Mouse (Mus musculus): ENCODE data around the gene Zfp697. TPM values are rescaled to one million over a fixed set of nuclear protein-coding genes. Genes with fewer than 3 reads are reported as not detected.
"Not testable (repeated sequence)": the region's sequence is repeated elsewhere in the genome, so short reads cannot be mapped to it uniquely, and the experiment has no call there.

Gene Zfp697
- 7.2 and 8.2 TPM in 2 replicates for polyA plus RNA-seq (2015; fragmentation: Nextera tagmentation; extraction: Ambion mirVana)

- peak; percentile 86 for ATAC-seq (ENCODE audit: insufficient number of reproducible peaks, insufficient read depth, low FRiP score, low TSS enrichment, low read depth)
- peak within 1 kb of the TSS; percentile 88 for H3K4me3 ChIP-seq
- peak within 1 kb of the TSS; percentile 62 for H3K27ac ChIP-seq
- H3K27me3 ChIP-seq = no peaks in the 10 kb centered on the region
- no peaks in the 10 kb centered on the region for H3K9me3 ChIP-seq
- H3K4me2 ChIP-seq = peak within 1 kb of the TSS; percentile 95
- H3K9ac ChIP-seq = peak within 1 kb of the TSS; percentile 88
- H3K36me3 ChIP-seq = no peaks in the 10 kb centered on the region
- WGBS = under 1% methylated on average over 42 of the region's 42 CpGs
- peaks cover 22% of the 10 kb centered on the region for H3K4me1 ChIP-seq
Observed at GRCm38 (mm10) chr3:98382246-98382939, at the start of gene Zfp697. TSS of gene Zfp697 (plus strand) at chr3:98382461.

DNA sequence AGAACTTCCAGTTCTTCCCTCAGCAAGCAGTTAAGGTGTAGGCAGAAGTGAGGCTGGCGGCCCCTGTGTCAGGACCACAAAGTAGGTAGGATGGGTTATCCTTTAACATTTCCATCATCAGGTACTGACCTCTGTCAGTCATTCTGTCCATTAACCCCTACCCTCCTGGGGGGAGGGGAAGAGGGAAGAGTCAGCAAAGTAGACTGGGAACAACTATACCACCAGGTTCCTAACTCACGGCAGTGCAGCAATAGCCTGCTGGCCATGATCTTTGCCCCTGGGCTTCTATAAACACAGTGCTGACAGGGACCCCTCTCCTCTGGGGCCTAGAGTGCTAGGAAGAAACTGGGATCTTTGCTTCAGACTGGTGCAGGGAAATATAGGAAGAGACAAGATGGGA is 48.3 kb upstream of the Zfp697 start:
- Histone ChIP-seq H3K27ac (no peak overlapping the region), H3K4me2 (no peak overlapping the region), H3K9me3 (no peaks in the 10 kb centered on the region), H3K9ac (no peak overlapping the region), H3K27me3 (no peaks in the 10 kb centered on the region), H3K36me3 (peaks cover 55% of the 10 kb centered on the region), H3K4me1 (peaks cover 38% of the 10 kb centered on the region), H3K4me3 (no peak overlapping the region)
- ATAC-seq (ENCODE audit: insufficient number of reproducible peaks, insufficient read depth, low FRiP score, low TSS enrichment, low read depth) = no peak
- WGBS = 82% methylated on average over 2 of the region's 2 CpGs

DNA sequence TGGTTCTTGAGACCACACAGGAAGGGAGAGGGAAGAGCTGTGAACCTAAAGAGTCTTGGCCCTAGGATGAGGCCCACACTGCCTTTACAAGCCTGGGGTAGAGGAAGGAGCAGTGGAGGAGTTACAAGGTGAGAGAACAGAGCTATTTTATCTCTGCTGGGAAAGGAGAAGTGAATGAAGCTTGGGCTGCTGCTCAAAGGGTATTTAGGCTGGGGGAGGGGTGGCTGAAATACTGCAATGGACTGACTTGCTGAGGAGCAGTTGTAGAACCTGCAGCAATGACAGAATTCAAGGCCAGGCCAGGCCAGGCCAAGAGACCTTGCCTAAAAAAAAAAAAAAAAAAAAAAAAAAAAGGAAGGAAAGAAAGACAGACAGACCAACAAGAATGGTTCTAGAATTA is 46.9 kb upstream of the Zfp697 start:
- Histone ChIP-seq H3K9me3 (no peaks in the 10 kb centered on the region), H3K4me2 (no peak overlapping the region), H3K9ac (0 out of 2 replicates have a peak overlapping the region, but pooled peaks have one; percentile 12), H3K27me3 (no peaks in the 10 kb centered on the region), H3K4me1 (peaks cover 41% of the 10 kb centered on the region), H3K4me3 (no peak overlapping the region), H3K36me3 (peaks cover 45% of the 10 kb centered on the region), H3K27ac (no peak overlapping the region)
- ATAC-seq (ENCODE audit: insufficient number of reproducible peaks, insufficient read depth, low FRiP score, low TSS enrichment, low read depth) = no peak

DNA sequence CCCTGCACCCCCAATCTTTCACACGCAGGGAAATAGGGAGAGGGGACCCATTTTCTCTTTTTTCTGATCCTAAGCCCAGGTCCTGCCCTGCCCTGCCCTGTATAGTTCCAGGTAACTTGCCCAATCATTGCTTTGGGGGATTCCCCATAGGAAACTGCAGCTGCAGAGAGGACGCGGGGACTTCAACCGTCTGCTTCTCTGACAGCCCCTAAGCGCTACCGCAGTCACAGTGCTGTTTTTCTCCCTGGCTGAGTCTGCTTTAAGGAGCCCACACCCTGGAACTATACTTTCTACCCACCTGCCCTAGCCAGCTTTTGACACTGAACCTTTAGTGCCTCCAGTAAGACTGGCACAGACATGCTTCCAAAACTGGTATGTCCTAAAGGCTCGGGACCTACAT is 46.4 kb upstream of the Zfp697 start:
- Histone ChIP-seq H3K36me3 (peaks cover 39% of the 10 kb centered on the region), H3K9me3 (no peaks in the 10 kb centered on the region), H3K27ac (no peak overlapping the region), H3K4me3 (no peak overlapping the region), H3K4me2 (0 out of 2 replicates have a peak overlapping the region, but pooled peaks have one; percentile 78), H3K9ac (0 out of 2 replicates have a peak overlapping the region, but pooled peaks have one; percentile 12), H3K4me1 (peaks cover 41% of the 10 kb centered on the region), H3K27me3 (no peaks in the 10 kb centered on the region)
- no peak for ATAC-seq (ENCODE audit: insufficient number of reproducible peaks, insufficient read depth, low FRiP score, low TSS enrichment, low read depth)
- WGBS = 61% methylated on average over 7 of the region's 7 CpGs

DNA sequence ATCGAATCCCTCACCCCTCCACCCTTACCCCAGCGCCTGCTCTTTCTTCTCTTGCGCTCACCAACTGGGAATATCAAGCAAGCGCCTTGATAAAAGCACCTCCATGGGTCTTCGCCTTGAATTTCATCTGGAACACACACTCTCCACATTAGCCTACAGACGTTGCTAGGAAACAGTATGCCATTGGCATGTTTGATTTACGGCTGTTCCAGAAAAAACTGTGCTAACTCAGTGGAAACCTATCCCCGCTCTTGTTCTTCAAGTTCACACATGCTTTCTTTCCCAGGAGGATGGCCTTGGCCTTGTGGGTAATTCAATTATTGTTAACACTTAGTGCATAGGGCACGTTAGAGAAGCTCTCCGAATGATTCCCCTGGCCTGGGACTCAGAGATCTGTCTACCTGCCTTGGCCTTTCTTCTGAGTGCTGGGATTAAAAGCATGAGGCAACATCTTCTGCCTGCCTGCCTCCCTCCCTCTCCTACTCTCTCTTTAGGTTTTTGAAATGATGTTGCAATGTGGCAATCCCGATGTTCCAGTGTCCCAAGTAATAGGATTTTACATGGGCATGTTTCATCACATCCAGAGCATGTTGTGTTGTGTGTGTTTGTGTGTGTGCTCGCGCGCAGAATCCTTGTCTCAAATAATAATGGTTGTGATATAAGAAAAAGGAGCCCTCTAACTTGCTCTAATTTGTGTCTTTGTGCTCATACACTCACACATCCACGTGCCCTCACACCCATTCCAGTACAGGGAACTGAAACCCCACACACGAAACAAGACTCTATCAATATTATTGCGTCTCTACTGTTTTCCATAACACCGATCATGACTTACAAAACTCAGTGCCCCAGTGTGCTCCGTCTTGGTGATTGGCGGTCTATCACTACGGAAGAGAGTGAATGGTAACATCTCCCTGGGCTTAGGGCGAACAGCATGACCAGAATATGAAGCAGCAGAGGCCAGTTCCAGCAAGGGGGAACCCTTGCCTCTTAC is 45.3 kb upstream of the Zfp697 start:
- peaks cover 41% of the 10 kb centered on the region for H3K4me1 ChIP-seq
- ATAC-seq (ENCODE audit: insufficient number of reproducible peaks, insufficient read depth, low FRiP score, low TSS enrichment, low read depth) = no peak
- no peaks in the 10 kb centered on the region for H3K27me3 ChIP-seq
- H3K4me2 ChIP-seq = peak overlapping the region; percentile 78
- peak overlapping the region; percentile 74 for H3K4me3 ChIP-seq
- peaks cover 28% of the 10 kb centered on the region for H3K36me3 ChIP-seq
- no peaks in the 10 kb centered on the region for H3K9me3 ChIP-seq
- H3K9ac ChIP-seq = 0 out of 2 replicates have a peak overlapping the region, but pooled peaks have one; percentile 17
- 72% methylated on average over 22 of the region's 22 CpGs for WGBS
- H3K27ac ChIP-seq = no peak overlapping the region

GRCm38 (mm10) chr3:98338584-98339041 is 43.6 kb upstream of the Zfp697 start:
- H3K27me3 ChIP-seq = no peaks in the 10 kb centered on the region
- 4% methylated on average over 15 of the region's 15 CpGs for WGBS
- peak overlapping the region; percentile 78 for H3K4me2 ChIP-seq
- no peaks in the 10 kb centered on the region for H3K9me3 ChIP-seq
- H3K4me1 ChIP-seq = peaks cover 41% of the 10 kb centered on the region
- H3K36me3 ChIP-seq = peaks cover 13% of the 10 kb centered on the region
- peak overlapping the region; percentile 85 for H3K9ac ChIP-seq
- H3K27ac ChIP-seq = peak overlapping the region; percentile 93
- ATAC-seq (ENCODE audit: insufficient number of reproducible peaks, insufficient read depth, low FRiP score, low TSS enrichment, low read depth) = peak; percentile 67
- H3K4me3 ChIP-seq = peak overlapping the region; percentile 74

GRCm38 (mm10) chr3:98339097-98339705 is 43.1 kb upstream of the Zfp697 start:
- Histone ChIP-seq H3K4me1 (peaks cover 41% of the 10 kb centered on the region), H3K9ac (peak overlapping the region; percentile 85), H3K27ac (peak overlapping the region; percentile 93), H3K4me3 (peak overlapping the region; percentile 74), H3K36me3 (peaks cover 9% of the 10 kb centered on the region), H3K4me2 (peak overlapping the region; percentile 78), H3K9me3 (no peaks in the 10 kb centered on the region), H3K27me3 (no peaks in the 10 kb centered on the region)
- ATAC-seq (ENCODE audit: insufficient number of reproducible peaks, insufficient read depth, low FRiP score, low TSS enrichment, low read depth) = peak; percentile 63; the same call in 1 of the 2 replicates
- 1% methylated on average over 46 of the region's 46 CpGs for WGBS

GRCm38 (mm10) chr3:98339706-98340109 is 42.6 kb upstream of the Zfp697 start, which contains the start of gene Phgdh:
TSS of gene Phgdh (minus strand) at chr3:98339990.
- Histone ChIP-seq H3K4me2 (peak within 1 kb of the TSS; percentile 78), H3K4me3 (peak within 1 kb of the TSS; percentile 74), H3K9ac (peak within 1 kb of the TSS; percentile 85), H3K27ac (peak within 1 kb of the TSS; percentile 93), H3K4me1 (peaks cover 41% of the 10 kb centered on the region)
- ATAC-seq (ENCODE audit: insufficient number of reproducible peaks, insufficient read depth, low FRiP score, low TSS enrichment, low read depth) = peak; percentile 87
- not testable (repeated sequence) for H3K9me3 ChIP-seq, H3K27me3 ChIP-seq, H3K36me3 ChIP-seq
- 0% methylated on average over 10 of the region's 10 CpGs for WGBS

- no peak for ATAC-seq (ENCODE audit: insufficient number of reproducible peaks, insufficient read depth, low FRiP score, low TSS enrichment, low read depth)
- WGBS = 74% methylated on average over 17 of the region's 17 CpGs
Observed at GRCm38 (mm10) chr3:98340818-98341594, 41.3 kb upstream of the Zfp697 start.

DNA sequence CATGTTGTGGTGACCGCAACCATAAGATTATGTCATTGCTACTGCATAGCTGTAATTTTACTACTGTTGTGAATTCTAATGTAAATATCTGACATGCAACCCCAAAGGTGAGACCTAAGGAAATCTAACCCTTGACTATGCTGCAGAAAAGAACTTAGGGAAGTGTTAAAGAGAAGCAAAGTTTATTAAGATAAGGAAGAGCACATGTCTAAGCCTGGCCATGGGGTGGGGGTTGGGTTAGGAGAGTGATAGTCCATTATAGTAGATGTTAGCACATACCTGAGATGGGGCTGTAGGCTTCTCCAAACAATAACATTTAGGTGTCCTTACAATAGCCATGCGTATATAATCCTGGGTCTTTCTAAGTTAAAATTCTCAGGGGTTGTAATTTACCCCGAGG is 39.0 kb upstream of the Zfp697 start:
- Histone ChIP-seq H3K36me3 (no peaks in the 10 kb centered on the region), H3K4me2 (no peak overlapping the region), H3K4me1 (peaks cover 8% of the 10 kb centered on the region), H3K9ac (no peak overlapping the region), H3K9me3 (no peaks in the 10 kb centered on the region), H3K27ac (no peak overlapping the region), H3K4me3 (no peak overlapping the region), H3K27me3 (no peaks in the 10 kb centered on the region)
- ATAC-seq (ENCODE audit: insufficient number of reproducible peaks, insufficient read depth, low FRiP score, low TSS enrichment, low read depth) = no peak
- WGBS = 83% methylated on average over 3 of the region's 3 CpGs

More at GRCm38 (mm10) chr3:98340818-98341594, 41.3 kb upstream of the Zfp697 start:
- no peak overlapping the region for H3K4me2 ChIP-seq
- no peaks in the 10 kb centered on the region for H3K9me3 ChIP-seq
- no peak overlapping the region for H3K27ac ChIP-seq
- H3K4me1 ChIP-seq = peaks cover 30% of the 10 kb centered on the region
- no peak overlapping the region for H3K4me3 ChIP-seq
- no peaks in the 10 kb centered on the region for H3K36me3 ChIP-seq
- H3K27me3 ChIP-seq = no peaks in the 10 kb centered on the region
- H3K9ac ChIP-seq = no peak overlapping the region

Data from embryonic facial prominence, embryonic 13.5 days (tissue).